Mouse (Mus musculus): ENCODE measurements at regions not wholly inside any gene's neighbourhood (a gene's known extent, or its start where the extent isn't known, plus 50 kb on each side); places are given as distances from the start of the nearest gene placed in this dataset.

DNA sequence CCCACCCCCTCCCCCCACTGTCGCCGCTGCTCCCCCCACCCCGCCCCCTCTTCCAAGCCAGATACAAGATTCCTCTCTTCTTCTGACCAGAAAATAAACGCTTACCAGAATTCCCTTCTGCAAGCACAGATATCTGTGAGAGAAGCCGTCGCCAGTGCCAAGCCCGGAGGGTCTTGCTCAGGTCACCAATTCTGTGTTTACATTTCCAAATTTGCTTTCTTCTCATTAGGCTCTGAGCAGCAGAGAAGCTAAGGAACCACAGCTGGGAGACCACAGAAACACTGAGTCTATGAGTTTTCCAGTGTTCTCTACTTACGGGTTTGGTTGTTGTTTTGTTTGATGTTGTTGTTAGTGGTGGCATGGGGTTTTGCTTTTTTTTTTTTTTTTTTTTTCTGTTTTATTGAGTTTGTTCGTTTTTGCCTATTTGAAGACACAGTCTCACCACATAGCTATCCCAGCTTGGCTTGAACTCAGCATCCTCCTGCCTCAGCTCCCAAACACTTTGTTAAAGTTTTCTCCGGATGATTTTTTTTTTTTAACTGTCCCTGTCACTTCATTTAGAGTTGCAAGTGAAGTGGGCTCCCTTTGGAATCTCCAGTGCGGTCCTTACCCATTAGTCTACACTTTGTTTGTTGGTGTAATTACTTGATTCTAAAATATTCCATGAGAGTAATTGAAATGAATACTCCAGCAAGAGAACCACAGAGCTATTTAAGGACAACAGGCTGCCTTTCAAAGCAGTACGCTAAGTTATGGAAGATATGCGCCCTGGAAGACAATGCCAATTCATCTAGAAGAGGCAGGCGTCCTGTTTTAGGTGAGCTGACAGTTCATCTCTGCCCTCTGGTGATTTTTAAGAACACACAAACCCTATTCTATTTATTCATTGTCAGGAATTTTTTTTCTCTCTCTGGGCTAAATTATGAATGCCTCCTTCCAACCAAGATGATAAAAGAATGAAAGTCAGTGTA is 111.2 kb upstream of the Cpm start:
- TF ChIP-seq CTCF (IDR thresholded peaks at IDR 0.05; ENCODE audit: extremely low read depth, insufficient read depth, low read length) (no peak), POLR2A (IDR thresholded peaks at IDR 0.05; ENCODE audit: extremely low read depth, insufficient read depth, low read length) (no peak)
